Mouse (Mus musculus) hindbrain, embryonic 14.5 days (tissue): ENCODE measurements around the gene Limk2. TPM values are rescaled to one million over a fixed set of nuclear protein-coding genes. Genes with fewer than 3 reads are reported as not detected.
A peak's percentile ranks its signal among the peaks of the same experiment; 100 is the strongest.

ENCODE experiments used
- ATAC-seq: fragments of 200-750 bp; cut with Nextera tagmentation; 2 replicates; pipeline ENCODE4 v1.8.0; 2017; ENCODE audit warnings: moderate number of reproducible peaks, mild to moderate bottlenecking, moderate TSS enrichment, moderate library complexity; ENCODE audit not compliant: low FRiP score
- DNase-seq: peaks from one replicate; pipeline ENCODE4 v3.0.0-alpha.2; 2015; ENCODE audit warnings: low spot score
- H3K27ac ChIP-seq: fragments of 300-500 bp; sonication (generic); 2 replicates; pipeline ENCODE4 v1.5.1; 2014; ENCODE audit warnings: mild to moderate bottlenecking, moderate library complexity
- H3K27me3 ChIP-seq: fragments of 300-500 bp; sonication (generic); 2 replicates; pipeline ENCODE4 v1.6.1; 2014; ENCODE audit warnings: mild to moderate bottlenecking, low read length, mixed read lengths; ENCODE audit not compliant: control insufficient read depth, insufficient read depth
- H3K36me3 ChIP-seq: fragments of 300-500 bp; sonication (generic); replicated peaks from 2 replicates; pipeline ENCODE4 v1.6.1; 2014; ENCODE audit not compliant: control insufficient read depth, insufficient read depth
- H3K4me1 ChIP-seq: fragments of 300-500 bp; sonication (generic); replicated peaks from 2 replicates; pipeline ENCODE4 v1.6.1; 2014; ENCODE audit warnings: antibody characterized with exemption, low read length, mixed read lengths; ENCODE audit not compliant: control insufficient read depth, insufficient read depth
- H3K4me2 ChIP-seq: fragments of 300-500 bp; sonication (generic); replicated peaks from 2 replicates; pipeline ENCODE4 v1.6.1; 2014; ENCODE audit warnings: mild to moderate bottlenecking, moderate library complexity
- H3K4me3 ChIP-seq: fragments of 300-500 bp; sonication (generic); replicated peaks from 2 replicates; pipeline ENCODE4 v1.5.1; 2014; ENCODE audit warnings: mild to moderate bottlenecking, low read length
- H3K9ac ChIP-seq: fragments of 300-500 bp; sonication (generic); 2 replicates; pipeline ENCODE4 v1.6.1; 2014
- H3K9me3 ChIP-seq: fragments of 300-500 bp; sonication (generic); 2 replicates; pipeline ENCODE4 v1.6.1; 2016; ENCODE audit warnings: low read length; ENCODE audit not compliant: control insufficient read depth
- WGBS: fragments of 180-500 bp; shearing (Covaris S2); extraction: QIAGEN DNeasy Blood & Tissue Kit; methylation state at CpG from one replicate; pipeline ENCODE4 v1.1.7; 2014; 5-methylcytosine and 5-hydroxymethylcytosine counted together
- polyA plus RNA-seq: library from polyadenylated mRNA; unstranded; fragments of >200 nt; fragmentation: Nextera tagmentation; extraction: Ambion mirVana; gene quantifications from 2 replicates; pipeline ENCODE4 v1.2.1, GENCODE M21; 2014

The Limk2 gene
- polyA plus RNA-seq, 1 experiment from 2014 or later = 148 TPM

GRCm38 (mm10) chr11:3368983-3369382 is 40.0 kb downstream of the Limk2 start:
- DNase-seq = no peak
- Histone ChIP-seq H3K4me2 (peak overlapping the region; percentile 68), H3K27ac (no peak overlapping the region), H3K9ac (peak overlapping the region; percentile 76; the same call in 1 of the 2 replicates), H3K4me1 (peaks cover 44% of the 10 kb centered on the region), H3K36me3 (no peaks in the 10 kb centered on the region), H3K9me3 (no peaks in the 10 kb centered on the region), H3K27me3 (no peaks in the 10 kb centered on the region), H3K4me3 (peak overlapping the region; percentile 61)
- no peak for ATAC-seq
- 67% methylated on average over 7 of the region's 7 CpGs for WGBS

DNA sequence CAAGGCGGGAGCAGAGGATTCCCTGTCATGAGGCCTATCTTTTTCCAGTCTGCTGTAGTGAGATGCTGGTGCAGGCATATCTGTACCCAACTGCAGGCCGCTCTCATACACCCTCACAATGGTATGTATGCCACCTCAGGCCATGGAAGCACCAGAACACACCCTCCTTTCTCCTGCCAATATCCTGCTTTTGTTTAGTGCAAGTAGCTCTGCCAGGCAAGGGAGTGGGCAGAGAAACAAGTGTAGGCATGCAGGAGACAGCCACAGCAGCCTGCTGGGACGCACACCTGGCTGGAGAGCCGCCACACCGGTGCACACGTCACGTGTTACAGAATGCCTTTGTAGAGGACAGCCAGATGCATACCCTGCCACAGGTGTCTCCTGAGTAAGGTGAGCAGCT is 42.6 kb downstream of the Limk2 start:
- Histone ChIP-seq H3K4me3 (no peak overlapping the region), H3K4me2 (no peak overlapping the region), H3K27me3 (no peaks in the 10 kb centered on the region), H3K9me3 (0 out of 2 replicates have a peak, but pooled peaks cover 4% of the 10 kb centered on the region), H3K9ac (no peak overlapping the region), H3K36me3 (no peaks in the 10 kb centered on the region; the same call in 1 of the 2 replicates), H3K4me1 (peaks cover 31% of the 10 kb centered on the region), H3K27ac (no peak overlapping the region)
- DNase-seq (no peak), ATAC-seq (no peak)
- WGBS = 87% methylated on average over 7 of the region's 7 CpGs

- H3K36me3 ChIP-seq = peaks cover 29% of the 10 kb centered on the region
- DNase-seq = no peak
Observed at GRCm38 (mm10) chr11:3362854-3363253, 46.1 kb downstream of the Limk2 start.

DNA sequence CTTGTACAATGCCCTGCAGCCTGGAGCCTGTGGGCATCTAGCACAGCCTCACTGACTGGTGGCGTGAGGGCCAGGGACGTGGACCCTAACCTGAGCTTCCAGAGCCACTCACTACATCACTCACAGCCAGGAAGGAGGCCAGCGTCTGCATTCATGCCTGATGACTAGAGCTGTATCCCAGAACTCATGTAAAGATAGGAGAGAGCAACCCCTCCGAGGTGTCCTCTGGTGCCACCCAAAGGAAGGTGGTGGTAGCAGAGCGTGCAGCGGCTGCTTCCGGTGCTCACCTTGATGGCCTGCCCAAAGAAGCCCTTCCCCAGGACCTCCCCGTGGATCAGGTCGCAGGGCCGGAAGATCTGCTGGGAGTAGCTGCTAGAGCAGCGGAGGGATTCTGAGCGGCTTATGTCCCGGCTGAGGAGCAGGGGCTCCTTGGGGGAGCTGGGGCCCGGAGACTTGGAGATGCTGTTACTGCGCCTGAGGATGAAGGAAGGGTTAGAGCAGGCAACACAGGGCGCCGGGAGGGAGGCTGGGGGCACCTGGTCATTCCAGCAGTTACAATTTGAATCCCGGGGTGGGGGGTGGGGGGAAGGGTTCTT is 55.9 kb downstream of the Limk2 start:
- DNase-seq = no peak
- no peak for ATAC-seq
- Histone ChIP-seq H3K9ac (no peak overlapping the region), H3K4me3 (no peak overlapping the region), H3K4me1 (no peaks in the 10 kb centered on the region), H3K27ac (no peak overlapping the region), H3K36me3 (peaks cover 88% of the 10 kb centered on the region), H3K4me2 (no peak overlapping the region), H3K27me3 (no peaks in the 10 kb centered on the region), H3K9me3 (no peaks in the 10 kb centered on the region)
- WGBS = 58% methylated on average over 18 of the region's 18 CpGs

More at GRCm38 (mm10) chr11:3362854-3363253, 46.1 kb downstream of the Limk2 start:
- no peak overlapping the region for H3K4me3 ChIP-seq
- WGBS = 86% methylated on average over 3 of the region's 3 CpGs
- no peak overlapping the region for H3K9ac ChIP-seq
- H3K27me3 ChIP-seq = no peaks in the 10 kb centered on the region
- no peak overlapping the region for H3K27ac ChIP-seq
- no peak for ATAC-seq
- 0 out of 2 replicates have a peak, but pooled peaks cover 4% of the 10 kb centered on the region for H3K9me3 ChIP-seq
- no peak overlapping the region for H3K4me2 ChIP-seq
- peaks cover 3% of the 10 kb centered on the region; the same call in 1 of the 2 replicates for H3K4me1 ChIP-seq

- peaks cover 88% of the 10 kb centered on the region for H3K36me3 ChIP-seq
- no peaks in the 10 kb centered on the region; the same call in 1 of the 2 replicates for H3K4me1 ChIP-seq
- no peak overlapping the region for H3K27ac ChIP-seq
- no peak overlapping the region for H3K4me3 ChIP-seq
- no peak overlapping the region for H3K9ac ChIP-seq
- 95% methylated on average over 9 of the region's 9 CpGs for WGBS
- H3K27me3 ChIP-seq = no peaks in the 10 kb centered on the region
- H3K4me2 ChIP-seq = no peak overlapping the region
- H3K9me3 ChIP-seq = no peaks in the 10 kb centered on the region
- DNase-seq (no peak), ATAC-seq (no peak)
Observed at GRCm38 (mm10) chr11:3352131-3352530, 56.9 kb downstream of the Limk2 start.

DNA sequence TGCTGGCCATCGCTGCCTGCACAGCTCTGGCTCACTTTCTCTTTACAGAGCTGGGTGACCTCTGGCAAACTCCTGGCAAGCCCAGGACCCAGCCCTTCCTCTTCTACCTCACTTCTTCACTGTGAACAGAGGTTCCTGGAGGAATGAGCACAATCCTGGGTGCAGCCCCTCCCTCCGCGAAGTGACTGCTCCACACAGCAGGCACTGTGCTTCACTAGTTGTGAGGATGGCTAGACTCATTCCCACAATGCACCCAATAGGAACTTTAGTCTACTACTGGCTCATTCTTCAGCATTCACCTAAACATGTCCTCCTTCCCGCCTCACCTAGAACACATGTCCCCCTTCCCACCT is 59.7 kb downstream of the Limk2 start:
- H3K27me3 ChIP-seq = no peaks in the 10 kb centered on the region
- no peak overlapping the region for H3K27ac ChIP-seq
- no peaks in the 10 kb centered on the region; the same call in 1 of the 2 replicates for H3K4me1 ChIP-seq
- ATAC-seq = no peak
- no peak for DNase-seq
- no peak overlapping the region for H3K4me2 ChIP-seq
- H3K9me3 ChIP-seq = no peaks in the 10 kb centered on the region
- peaks cover 93% of the 10 kb centered on the region for H3K36me3 ChIP-seq
- H3K9ac ChIP-seq = no peak overlapping the region
- 96% methylated on average over 4 of the region's 4 CpGs for WGBS
- H3K4me3 ChIP-seq = no peak overlapping the region

- no peak for ATAC-seq
- no peak overlapping the region for H3K9ac ChIP-seq
- H3K4me1 ChIP-seq = no peaks in the 10 kb centered on the region; the same call in 1 of the 2 replicates
- H3K4me3 ChIP-seq = no peak overlapping the region
- H3K9me3 ChIP-seq = no peaks in the 10 kb centered on the region
- no peaks in the 10 kb centered on the region for H3K27me3 ChIP-seq
- DNase-seq = no peak
- no peak overlapping the region for H3K27ac ChIP-seq
- H3K36me3 ChIP-seq = peaks cover 93% of the 10 kb centered on the region
- no peak overlapping the region for H3K4me2 ChIP-seq
- 49% methylated on average over 6 of the region's 6 CpGs for WGBS
Observed at GRCm38 (mm10) chr11:3348576-3349342, 60.2 kb downstream of the Limk2 start.

DNA sequence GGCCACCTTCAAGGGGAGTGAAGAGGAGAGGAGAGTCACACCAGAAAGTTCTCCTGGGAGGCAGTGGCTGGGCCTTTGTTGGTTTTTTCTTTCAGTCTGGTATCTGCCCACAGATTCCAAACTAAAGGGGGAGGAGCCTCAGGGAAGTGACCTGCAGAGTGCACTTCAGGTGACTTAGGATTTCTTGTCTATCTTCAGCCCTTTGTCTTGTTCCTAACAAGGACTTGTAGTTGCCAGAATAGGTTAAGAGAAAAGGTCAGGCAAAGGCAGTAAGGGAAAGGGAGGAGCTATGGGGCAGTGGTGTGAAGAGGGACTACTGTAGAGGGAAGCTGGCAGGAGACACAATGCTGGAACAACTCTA is 61.2 kb downstream of the Limk2 start:
- Histone ChIP-seq H3K9ac (no peak overlapping the region), H3K27me3 (no peaks in the 10 kb centered on the region), H3K27ac (0 out of 2 replicates have a peak overlapping the region, but pooled peaks have one; percentile 14), H3K4me2 (no peak overlapping the region), H3K4me3 (no peak overlapping the region), H3K9me3 (no peaks in the 10 kb centered on the region), H3K36me3 (peaks cover 93% of the 10 kb centered on the region), H3K4me1 (no peaks in the 10 kb centered on the region; the same call in 1 of the 2 replicates)
- no peak for DNase-seq
- no peak for ATAC-seq

DNA sequence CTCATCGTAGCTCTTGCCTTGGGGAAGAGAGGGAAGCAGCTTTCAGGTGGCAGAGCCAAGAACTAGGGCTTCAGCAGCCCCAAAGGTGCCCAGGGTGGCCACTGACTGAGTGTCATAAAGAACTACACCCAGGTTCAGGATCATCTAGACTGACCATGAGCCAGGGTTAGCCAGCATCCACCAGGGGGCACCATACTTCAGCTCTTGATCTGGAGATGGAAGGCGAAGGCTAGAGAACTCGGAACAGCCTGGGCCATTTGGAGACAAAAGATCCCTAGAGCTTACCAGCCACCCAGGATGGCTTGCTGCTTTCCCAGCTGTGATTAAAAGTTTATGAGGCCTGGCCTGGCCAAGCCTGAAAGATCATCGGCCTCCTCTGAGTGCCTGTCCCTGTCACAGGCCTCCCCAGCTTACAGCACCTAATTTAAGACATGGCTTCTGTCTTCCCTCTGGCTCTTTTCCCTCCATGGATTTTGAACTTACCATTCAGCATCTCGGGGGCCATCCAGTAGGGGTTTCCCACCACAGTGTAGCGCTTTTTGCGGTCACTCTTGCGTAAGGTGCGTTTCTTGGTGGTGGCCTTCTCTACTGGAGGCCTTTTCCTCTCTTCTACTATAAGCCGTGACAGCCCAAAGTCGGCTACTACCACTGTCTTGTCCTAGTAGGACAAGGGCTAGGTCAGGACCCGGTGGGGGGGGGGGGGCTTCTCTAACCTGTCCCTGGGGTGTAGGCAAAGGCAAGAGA is 61.7 kb downstream of the Limk2 start:
- no peaks in the 10 kb centered on the region for H3K27me3 ChIP-seq

More for the DNA sequence above, 61.7 kb downstream of the Limk2 start:
- Histone ChIP-seq H3K4me2 (no peak overlapping the region), H3K4me3 (no peak overlapping the region), H3K9ac (no peak overlapping the region), H3K27ac (0 out of 2 replicates have a peak overlapping the region, but pooled peaks have one; percentile 14), H3K9me3 (no peaks in the 10 kb centered on the region), H3K36me3 (peaks cover 93% of the 10 kb centered on the region), H3K4me1 (no peaks in the 10 kb centered on the region; the same call in 1 of the 2 replicates)
- ATAC-seq = peak; percentile 71; the same call in 1 of the 2 replicates
- peak; percentile 85 for DNase-seq
- 59% methylated on average over 12 of the region's 12 CpGs for WGBS
